Mouse (Mus musculus): ENCODE results near the gene Prpf8. TPM values are rescaled to one million over a fixed set of nuclear protein-coding genes. Genes with fewer than 3 reads are reported as not detected.

Prpf8 gene
- 207 TPM for total RNA-seq (2023)

GRCm38 (mm10) chr11:75486601-75487285 is at the start of gene Prpf8:
Gene Prpf8 (plus strand): TSS chr11:75486816.

GRCm38 (mm10) chr11:75439363-75439762 is 47.3 kb upstream of the Prpf8 start, which contains the start of gene Serpinf2:
Gene Serpinf2 (minus strand): TSS chr11:75439591.

GRCm38 (mm10) chr11:75453991-75454930 is 32.4 kb upstream of the Prpf8 start, which contains the start of gene Wdr81:
Gene Wdr81 (minus strand): TSS chr11:75454717.

GRCm38 (mm10) chr11:75460844-75461742 is 25.5 kb upstream of the Prpf8 start, which contains the start of gene Tlcd2:
Gene Tlcd2 (plus strand): TSS chr11:75461715.

GRCm38 (mm10) chr11:75509741-75510626 is 23.4 kb downstream of the Prpf8 start, which contains the start of gene Rilp:
Gene Rilp (plus strand): TSS chr11:75510094.

DNA sequence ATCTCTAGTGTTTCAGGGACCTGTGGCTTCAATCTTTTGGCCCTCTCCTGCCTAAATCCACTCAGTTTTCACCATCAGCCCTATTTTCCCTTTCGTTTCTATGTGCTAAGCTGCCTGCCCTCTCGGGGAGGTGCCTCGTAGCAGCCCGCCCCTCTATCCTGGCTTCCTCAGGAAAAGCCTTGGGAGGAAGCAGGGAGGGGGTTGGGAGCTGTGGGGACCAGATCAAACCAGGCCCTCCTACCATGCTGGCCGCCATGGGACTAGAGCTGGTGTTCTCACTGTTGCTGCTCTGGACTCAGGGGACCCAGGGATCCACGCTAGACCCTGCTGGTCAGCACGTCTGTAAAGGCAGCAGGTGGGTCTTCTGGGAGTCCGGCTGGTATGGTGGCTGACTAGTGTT is 26.7 kb downstream of the Prpf8 start, which contains the start of gene Scarf1:
Scarf1 (plus strand) TSS at position 205 of the 400 bp plus-strand sequence.

GRCm38 (mm10) chr11:75531469-75532242 is 45.0 kb downstream of the Prpf8 start, which contains the start of gene Slc43a2:
Gene Slc43a2 (plus strand): TSS chr11:75531694.

Other genes with a start within 250 kb of the Prpf8 start
- 155 TPM for gene Rpa1, start 138.5 kb upstream of the Prpf8 start, total RNA-seq (2023)
- gene Smyd4, start 138.4 kb upstream of the Prpf8 start, total RNA-seq (2023), result 12.2 TPM
- 0.82 TPM for gene Serpinf1, start 64.1 kb upstream of the Prpf8 start, total RNA-seq (2023)
- not detected for gene Serpinf2, start 47.2 kb upstream of the Prpf8 start, total RNA-seq (2023)
- 22.6 TPM for gene Wdr81, start 32.1 kb upstream of the Prpf8 start, total RNA-seq (2023)
- not detected for gene Tlcd2, start 25.1 kb upstream of the Prpf8 start, total RNA-seq (2023)
- gene Rilp, start 23.3 kb downstream of the Prpf8 start, total RNA-seq (2023), result not detected
- 0.29 TPM for gene Scarf1, start 26.7 kb downstream of the Prpf8 start, total RNA-seq (2023)
- gene Slc43a2, start 44.9 kb downstream of the Prpf8 start, total RNA-seq (2023), result 61.4 TPM
- gene Pitpna, start 101.3 kb downstream of the Prpf8 start, total RNA-seq (2023), result 214 TPM
- gene Inpp5k, start 144.2 kb downstream of the Prpf8 start, total RNA-seq (2023), result 104 TPM
- gene Myo1c, start 163.7 kb downstream of the Prpf8 start, total RNA-seq (2023), result 28.7 TPM
- 55.5 TPM for gene Crk, start 192.4 kb downstream of the Prpf8 start, total RNA-seq (2023)
- 147 TPM for gene Ywhae, start 246.1 kb downstream of the Prpf8 start, total RNA-seq (2023)

Data from CD4-positive naive resting alpha-beta T cell, adult 76 days (primary cell).